Mouse (Mus musculus) gastrocnemius, adult 18-20 months (tissue): ENCODE measurements at regions not wholly inside any gene's neighbourhood (a gene's known extent, or its start where the extent isn't known, plus 50 kb on each side); places are given as distances from the start of the nearest gene placed in this dataset.

Source experiments
- DNase-seq: peaks from one replicate; pipeline ENCODE4 v3.0.0; 2021; ENCODE audit warnings: low spot score

DNA sequence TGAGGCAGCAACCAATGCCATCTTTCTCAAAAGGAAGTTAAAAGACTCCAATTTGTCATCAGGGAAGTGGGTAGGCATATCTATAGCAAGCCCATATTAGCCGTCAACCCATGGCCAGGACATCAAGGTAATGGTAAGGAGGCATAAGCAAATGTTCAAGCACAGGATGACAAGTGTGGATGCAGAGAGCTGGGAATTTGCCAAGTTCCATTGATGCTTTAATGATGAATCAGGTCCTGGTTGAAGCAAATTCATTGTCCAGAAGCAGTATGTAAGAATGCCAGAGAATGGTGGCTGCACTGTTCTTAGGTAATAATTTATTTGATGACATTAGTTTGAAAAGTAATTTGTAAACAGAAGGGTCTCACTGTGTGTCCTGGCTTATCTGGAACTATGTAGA lies 734.8 kb downstream of the Inhba start:
- DNase-seq: no peak

DNA sequence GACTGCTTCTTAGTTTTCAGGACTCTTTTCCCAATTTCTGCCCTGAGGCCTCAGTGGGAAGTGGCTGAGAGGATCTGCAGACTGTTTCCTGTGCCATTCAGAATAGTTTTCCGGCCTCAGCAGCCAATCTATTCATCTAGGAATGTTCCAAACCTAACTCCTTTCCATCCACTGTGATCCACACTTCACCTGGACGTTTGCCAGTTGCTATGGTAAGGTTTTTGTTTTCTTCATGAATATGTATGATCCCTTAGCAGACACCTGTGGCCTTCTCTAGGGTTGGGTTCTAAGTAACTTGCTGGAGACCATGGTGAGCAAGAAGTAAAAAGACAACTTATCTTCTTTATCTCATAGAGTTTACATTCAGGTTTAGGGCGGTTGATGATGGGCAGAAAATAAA lies 744.6 kb downstream of the Inhba start:
- no peak for DNase-seq

DNA sequence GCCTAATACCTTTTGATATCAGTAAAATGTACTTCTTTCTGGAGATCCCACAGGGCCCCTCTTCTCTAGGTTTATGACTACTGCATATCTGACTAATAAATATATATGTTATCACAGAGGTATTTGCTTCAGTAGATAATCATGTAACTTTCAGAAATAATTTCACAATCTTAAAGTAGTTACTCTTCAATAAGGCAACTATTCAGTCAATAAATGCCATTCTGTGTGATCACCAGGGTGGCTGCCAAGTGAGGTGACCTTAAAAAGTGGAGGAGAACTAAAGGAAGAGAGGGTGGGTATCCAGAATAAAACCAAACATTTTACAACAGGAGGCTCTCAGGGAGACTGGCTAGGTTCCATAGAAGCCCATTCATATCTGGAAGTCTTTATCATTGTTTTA lies 748.4 kb downstream of the Inhba start:
- DNase-seq: no peak

DNA sequence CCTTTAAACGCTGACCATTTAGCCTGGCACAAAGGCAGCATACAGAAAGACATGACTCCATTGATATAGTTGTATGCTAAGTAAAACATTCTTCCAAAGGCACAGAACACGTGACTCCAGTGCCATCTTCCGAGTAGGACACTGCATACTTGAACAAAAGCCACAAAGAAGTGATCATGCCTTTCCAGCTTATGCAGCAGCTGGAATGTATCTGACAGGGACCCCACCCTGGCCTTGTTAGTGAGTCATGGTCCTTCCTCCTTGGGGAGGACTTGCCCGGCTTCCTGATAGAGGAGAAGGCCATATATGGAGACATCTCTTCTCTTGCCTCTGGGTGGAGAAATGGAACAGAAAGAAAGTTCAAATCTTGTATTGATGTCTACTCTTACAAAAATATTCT lies 749.8 kb downstream of the Inhba start:
- DNase-seq: peak; percentile 21

DNA sequence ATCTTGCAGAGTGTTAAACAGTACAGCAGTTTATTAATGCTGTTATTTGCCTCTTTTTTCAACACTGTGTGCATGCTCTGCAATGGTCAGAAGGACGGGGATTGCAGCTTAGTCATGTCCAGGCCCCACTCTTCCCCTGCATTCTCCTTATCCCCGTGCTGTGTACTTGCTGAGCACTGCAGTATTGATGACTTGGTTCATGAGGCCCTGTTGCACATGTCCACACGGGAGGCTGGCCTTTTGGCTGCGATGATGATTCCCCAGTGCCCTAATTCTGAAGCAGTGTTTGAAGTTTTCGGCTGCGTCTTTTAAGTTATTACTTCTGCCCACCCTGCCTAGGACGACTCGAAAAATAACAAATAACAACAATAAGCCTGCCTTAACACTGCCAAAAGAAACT lies 750.7 kb downstream of the Inhba start:
- no peak for DNase-seq

DNA sequence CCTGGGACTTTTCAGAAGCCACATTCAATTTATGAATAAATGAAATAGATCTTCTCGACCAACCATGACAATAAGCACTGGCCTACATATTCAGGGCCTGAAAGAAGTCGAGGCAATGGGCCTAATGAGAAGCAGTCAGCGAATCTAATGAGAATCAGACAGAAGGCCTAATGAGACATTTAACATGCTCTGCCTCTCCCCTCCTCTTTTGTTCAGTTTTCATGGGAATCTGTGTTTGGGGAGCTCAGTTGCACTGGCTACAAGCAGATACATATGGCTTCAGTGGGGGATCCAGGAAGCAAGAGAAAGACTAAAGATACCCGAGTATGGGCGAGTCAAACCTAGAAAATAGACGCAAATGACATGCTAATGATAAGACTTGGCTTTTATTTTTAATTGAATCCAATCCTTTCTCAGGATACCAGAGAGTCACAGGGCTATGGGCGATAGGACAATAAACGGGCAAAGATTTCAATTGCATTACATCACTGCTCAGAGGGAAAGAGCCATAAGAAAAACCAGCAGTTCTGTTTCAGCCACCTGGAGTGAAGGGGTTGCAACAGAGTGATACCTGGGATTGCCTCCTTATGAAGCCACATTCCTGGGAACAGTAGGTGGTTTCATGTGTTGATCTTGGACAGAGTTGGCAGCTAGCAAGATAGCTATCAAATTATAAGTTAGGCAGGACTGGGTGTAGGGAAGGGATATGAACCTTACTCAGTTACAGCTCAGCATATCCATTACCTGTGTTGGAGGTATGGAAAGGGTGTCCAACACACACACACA lies 751.3 kb downstream of the Inhba start:
- DNase-seq: no peak

DNA sequence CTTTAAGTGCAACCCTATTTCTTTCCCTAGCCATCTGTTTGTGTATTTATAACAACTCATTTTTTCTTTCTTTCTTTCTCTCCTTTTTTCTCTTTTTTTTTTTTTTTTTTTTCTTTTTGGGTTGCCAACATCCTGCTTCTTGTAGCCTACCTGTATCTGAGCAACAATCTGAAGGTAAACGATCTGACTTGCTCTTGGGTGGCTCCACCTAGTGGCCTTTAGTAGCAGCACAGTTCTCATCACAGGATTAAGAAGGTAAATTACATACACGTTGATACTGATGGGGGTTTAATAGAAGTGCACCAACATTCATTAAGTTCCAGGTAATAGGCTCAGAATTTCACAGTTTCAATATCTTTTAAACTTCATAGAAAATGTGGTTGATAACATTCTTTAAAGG lies 752.1 kb downstream of the Inhba start:
- DNase-seq: no peak

DNA sequence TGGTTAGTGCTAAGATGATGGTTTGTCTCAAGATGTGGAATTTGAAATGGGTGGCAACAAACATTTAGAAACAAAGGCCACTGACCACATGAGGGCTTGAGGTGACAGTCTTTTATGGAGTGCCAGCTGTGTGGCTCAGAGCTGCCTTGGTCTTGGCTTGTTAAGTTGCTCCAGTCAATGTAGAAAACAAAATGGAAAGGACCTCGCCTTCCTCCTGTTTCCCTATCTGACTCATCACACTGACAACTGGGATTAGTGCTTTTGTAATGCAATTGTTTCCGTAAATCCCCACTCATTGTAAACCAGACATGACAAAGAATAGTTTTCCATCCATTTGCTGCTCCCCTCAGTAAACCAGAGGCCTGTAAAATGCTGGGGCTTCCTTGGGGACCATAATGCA lies 757.8 kb downstream of the Inhba start:
- DNase-seq: no peak

DNA sequence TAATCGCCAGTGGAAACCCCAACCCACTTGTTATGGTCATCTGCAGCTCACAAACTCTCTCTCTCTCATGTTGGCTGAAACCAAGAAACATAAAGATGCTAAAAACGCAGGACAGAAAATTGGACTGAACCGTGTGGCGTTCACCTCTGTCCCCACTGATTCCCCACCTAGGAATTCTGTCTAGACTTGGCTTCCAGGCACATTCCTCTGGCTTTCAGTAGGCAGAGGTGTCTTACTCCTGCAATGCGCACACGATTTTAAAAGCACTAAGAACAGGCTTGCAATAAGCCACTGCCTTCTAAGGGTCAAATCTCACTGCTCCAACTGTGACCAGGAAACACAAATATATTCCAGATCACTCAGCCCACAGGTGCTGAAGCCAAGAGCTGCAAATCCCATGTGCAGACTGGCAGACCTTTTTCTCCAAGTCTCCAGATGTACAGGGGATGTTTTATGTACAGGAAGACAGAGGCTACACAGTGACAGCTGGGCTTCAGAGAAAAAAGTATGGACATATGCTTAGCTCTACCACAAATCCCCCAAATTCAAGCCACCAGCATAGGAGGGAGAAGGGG lies 758.3 kb downstream of the Inhba start:
- no peak for DNase-seq

DNA sequence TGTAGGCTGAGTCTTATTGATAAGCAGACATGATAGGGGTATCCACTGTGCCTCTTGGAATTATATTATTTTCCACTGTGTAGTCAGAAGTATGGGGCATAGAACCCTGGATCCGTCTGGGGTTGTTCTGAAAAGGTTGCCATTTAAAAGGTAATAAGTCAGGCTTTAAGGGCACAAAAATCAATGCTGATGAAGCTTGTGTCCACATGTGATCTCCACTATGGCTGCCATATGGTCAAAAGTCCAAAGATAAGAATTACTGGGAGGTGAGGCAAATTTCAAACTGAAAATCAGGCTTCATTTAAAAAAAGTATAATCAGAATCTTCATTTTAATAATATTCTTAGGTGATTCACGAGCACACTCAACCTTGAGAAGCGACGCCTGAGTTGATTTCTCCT lies 760.2 kb downstream of the Inhba start:
- no peak for DNase-seq

DNA sequence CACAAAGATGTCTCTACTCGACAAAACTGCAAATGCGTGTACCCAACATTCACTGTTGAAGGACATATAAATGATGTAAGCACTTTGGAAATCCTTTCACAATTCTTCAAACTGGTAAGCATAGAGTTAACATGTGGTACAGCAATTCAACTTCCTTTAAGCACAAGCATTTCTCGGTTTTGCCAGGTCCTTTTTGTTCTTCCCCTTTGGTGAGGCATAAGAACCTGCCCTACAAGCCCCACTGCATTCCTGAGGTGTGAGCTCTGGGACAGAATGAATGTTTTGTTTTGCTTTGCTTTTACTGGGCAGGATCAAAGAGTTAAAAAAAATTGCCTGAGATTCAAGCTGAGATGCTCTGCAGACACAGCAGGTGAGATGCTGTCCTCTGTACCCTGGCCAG lies 793.9 kb downstream of the Inhba start:
- DNase-seq: no peak
